Mouse (Mus musculus) T-cell, adult 66 days (primary cell): ENCODE measurements around the gene Gm12886. TPM values are rescaled to one million over a fixed set of nuclear protein-coding genes. Genes with fewer than 3 reads are reported as not detected.

Experiments used
- total RNA-seq, 2 experiments: library from RNA; stranded (reverse); gene quantifications; 3 replicates in 1 of 2; 4 replicates in 1 of 2; pipeline ENCODE4 v1.2.4; 2023

The Gm12886 gene
- not detected for total RNA-seq

DNA sequence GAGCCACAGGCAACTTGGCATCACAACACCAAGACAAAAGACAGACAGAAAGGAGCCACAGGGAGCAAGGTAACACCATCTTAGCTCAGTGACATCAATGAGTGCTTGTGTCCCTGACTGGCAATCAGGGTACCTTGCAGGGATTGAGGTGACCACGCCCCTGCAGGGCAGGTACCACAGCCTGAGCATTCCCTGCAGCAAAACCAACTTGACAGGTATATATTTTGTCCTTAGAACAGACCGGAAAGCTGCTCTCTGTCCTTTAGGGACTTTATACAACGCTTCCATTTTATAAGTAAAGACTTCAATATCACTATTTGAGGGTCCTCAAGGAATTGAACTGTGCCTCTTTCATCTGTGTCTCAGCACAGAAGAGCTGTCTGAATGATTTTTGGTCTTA is at the start of gene Gm12886:
Gene Gm12886 (minus strand): TSS at position 101 of the 400 bp plus-strand sequence.

Other genes starting within 250 kb of the Gm12886 start
- 10 to 100 TPM; 64.1 to 75.7 TPM for gene Rlf, start 208.0 kb downstream of the Gm12886 start, total RNA-seq
- not detected for gene Gm12888, start 98.2 kb downstream of the Gm12886 start, total RNA-seq
- not detected for gene Gm12887, start 199.0 kb upstream of the Gm12886 start, total RNA-seq